Mouse (Mus musculus): ENCODE data around the gene Ctf1. TPM values are rescaled to one million over a fixed set of nuclear protein-coding genes. Genes with fewer than 3 reads are reported as not detected.
"Not testable (repeated sequence)": the region's sequence is repeated elsewhere in the genome, so short reads cannot be mapped to it uniquely, and the experiment has no call there.

Ctf1 gene
- polyA plus RNA-seq, 1 experiment from 2014 or later, result 3.5 TPM

GRCm38 (mm10) chr7:127689626-127690280, 22.8 kb upstream of the Ctf1 start:
- no peak overlapping the region for H3K4me3 ChIP-seq (replicated peaks; ENCODE audit: low read length)
- no peak overlapping the region for H3K9ac ChIP-seq (replicated peaks; ENCODE audit: low read depth, low read length)
- H3K9me3 ChIP-seq (ENCODE audit: control insufficient read depth, low read length), result no peaks in the 10 kb centered on the region
- H3K27ac ChIP-seq (ENCODE audit: low read length), result no peak overlapping the region
- H3K4me1 ChIP-seq (replicated peaks; ENCODE audit: control insufficient read depth, insufficient read depth, low read length), result peaks cover 9% of the 10 kb centered on the region
- no peaks in the 10 kb centered on the region for H3K27me3 ChIP-seq (replicated peaks; ENCODE audit: control insufficient read depth, insufficient read depth, low read length)
- no peaks in the 10 kb centered on the region for H3K36me3 ChIP-seq (ENCODE audit: control insufficient read depth, insufficient read depth)
- WGBS, result 70% methylated on average over 9 of the region's 9 CpGs
- no peak overlapping the region for H3K4me2 ChIP-seq (ENCODE audit: low read length)
- no peak for ATAC-seq

GRCm38 (mm10) chr7:127691221-127691989, 21.1 kb upstream of the Ctf1 start:
- H3K4me3 ChIP-seq (replicated peaks; ENCODE audit: low read length), result peak overlapping the region; percentile 14; the same call in 1 of the 2 replicates
- ATAC-seq, result peak; percentile 47; the same call in 1 of the 2 replicates
- peak overlapping the region; percentile 43 for H3K4me2 ChIP-seq (ENCODE audit: low read length)
- H3K36me3 ChIP-seq (ENCODE audit: control insufficient read depth, insufficient read depth), result no peaks in the 10 kb centered on the region
- peak overlapping the region; percentile 37; the same call in 1 of the 2 replicates for H3K27ac ChIP-seq (ENCODE audit: low read length)
- H3K27me3 ChIP-seq (replicated peaks; ENCODE audit: control insufficient read depth, insufficient read depth, low read length), result no peaks in the 10 kb centered on the region
- WGBS, result 4% methylated on average over 14 of the region's 15 CpGs
- peak overlapping the region; percentile 50 for H3K9ac ChIP-seq (replicated peaks; ENCODE audit: low read depth, low read length)
- no peaks in the 10 kb centered on the region for H3K9me3 ChIP-seq (ENCODE audit: control insufficient read depth, low read length)
- H3K4me1 ChIP-seq (replicated peaks; ENCODE audit: control insufficient read depth, insufficient read depth, low read length), result peaks cover 9% of the 10 kb centered on the region

GRCm38 (mm10) chr7:127693290-127693689, 19.2 kb upstream of the Ctf1 start:
- no peak for ATAC-seq
- H3K9ac ChIP-seq (replicated peaks; ENCODE audit: low read depth, low read length), result no peak overlapping the region
- H3K36me3 ChIP-seq (ENCODE audit: control insufficient read depth, insufficient read depth), result no peaks in the 10 kb centered on the region
- WGBS, result 96% methylated on average over 8 of the region's 8 CpGs
- no peaks in the 10 kb centered on the region for H3K9me3 ChIP-seq (ENCODE audit: control insufficient read depth, low read length)
- H3K4me3 ChIP-seq (replicated peaks; ENCODE audit: low read length), result no peak overlapping the region
- no peaks in the 10 kb centered on the region for H3K27me3 ChIP-seq (replicated peaks; ENCODE audit: control insufficient read depth, insufficient read depth, low read length)
- H3K4me1 ChIP-seq (replicated peaks; ENCODE audit: control insufficient read depth, insufficient read depth, low read length), result peaks cover 9% of the 10 kb centered on the region
- no peak overlapping the region for H3K4me2 ChIP-seq (ENCODE audit: low read length)
- H3K27ac ChIP-seq (ENCODE audit: low read length), result no peak overlapping the region

GRCm38 (mm10) chr7:127693730-127694129, 18.8 kb upstream of the Ctf1 start:
- 95% methylated on average over 7 of the region's 7 CpGs for whole genome bisulfite sequencing
- H3K9me3 ChIP-seq (ENCODE audit: control insufficient read depth, low read length); H3K27ac ChIP-seq (ENCODE audit: low read length); H3K4me3 ChIP-seq (replicated peaks; ENCODE audit: low read length); ATAC-seq; H3K9ac ChIP-seq (replicated peaks; ENCODE audit: low read depth, low read length); H3K27me3 ChIP-seq (replicated peaks; ENCODE audit: control insufficient read depth, insufficient read depth, low read length); H3K4me2 ChIP-seq (ENCODE audit: low read length); H3K36me3 ChIP-seq (ENCODE audit: control insufficient read depth, insufficient read depth); H3K4me1 ChIP-seq (replicated peaks; ENCODE audit: control insufficient read depth, insufficient read depth, low read length): not testable (repeated sequence)

GRCm38 (mm10) chr7:127698986-127699385, 13.6 kb upstream of the Ctf1 start:
- no peak for ATAC-seq
- H3K9ac ChIP-seq (replicated peaks; ENCODE audit: low read depth, low read length), result no peak overlapping the region
- no peaks in the 10 kb centered on the region for H3K4me1 ChIP-seq (replicated peaks; ENCODE audit: control insufficient read depth, insufficient read depth, low read length)
- H3K27me3 ChIP-seq (replicated peaks; ENCODE audit: control insufficient read depth, insufficient read depth, low read length), result no peaks in the 10 kb centered on the region
- no peaks in the 10 kb centered on the region for H3K9me3 ChIP-seq (ENCODE audit: control insufficient read depth, low read length)
- H3K4me3 ChIP-seq (replicated peaks; ENCODE audit: low read length), result no peak overlapping the region
- H3K4me2 ChIP-seq (ENCODE audit: low read length), result no peak overlapping the region
- no peak overlapping the region for H3K27ac ChIP-seq (ENCODE audit: low read length)
- peaks cover 8% of the 10 kb centered on the region; the same call in 1 of the 2 replicates for H3K36me3 ChIP-seq (ENCODE audit: control insufficient read depth, insufficient read depth)
- 80% methylated on average over 6 of the region's 6 CpGs for WGBS

- H3K4me3 ChIP-seq (replicated peaks; ENCODE audit: low read length), result no peak overlapping the region
- no peaks in the 10 kb centered on the region for H3K27me3 ChIP-seq (replicated peaks; ENCODE audit: control insufficient read depth, insufficient read depth, low read length)
- no peaks in the 10 kb centered on the region for H3K4me1 ChIP-seq (replicated peaks; ENCODE audit: control insufficient read depth, insufficient read depth, low read length)
- H3K27ac ChIP-seq (ENCODE audit: low read length), result no peak overlapping the region
- no peak for ATAC-seq
- peaks cover 8% of the 10 kb centered on the region; the same call in 1 of the 2 replicates for H3K36me3 ChIP-seq (ENCODE audit: control insufficient read depth, insufficient read depth)
- no peak overlapping the region for H3K4me2 ChIP-seq (ENCODE audit: low read length)
- no peak overlapping the region for H3K9ac ChIP-seq (replicated peaks; ENCODE audit: low read depth, low read length)
- H3K9me3 ChIP-seq (ENCODE audit: control insufficient read depth, low read length), result no peaks in the 10 kb centered on the region
- 97% methylated on average over 3 of the region's 3 CpGs for WGBS
These were observed 11.7 kb upstream of the Ctf1 start for GRCm38 (mm10) chr7:127700712-127701331.

GRCm38 (mm10) chr7:127703561-127704178, 8.9 kb upstream of the Ctf1 start:
- ATAC-seq, result no peak
- Histone ChIP-seq H3K4me2 (ENCODE audit: low read length) (no peak overlapping the region), H3K27me3 (replicated peaks; ENCODE audit: control insufficient read depth, insufficient read depth, low read length) (no peaks in the 10 kb centered on the region), H3K4me3 (replicated peaks; ENCODE audit: low read length) (no peak overlapping the region), H3K9me3 (ENCODE audit: control insufficient read depth, low read length) (no peaks in the 10 kb centered on the region), H3K36me3 (ENCODE audit: control insufficient read depth, insufficient read depth) (peaks cover 8% of the 10 kb centered on the region; the same call in 1 of the 2 replicates), H3K4me1 (replicated peaks; ENCODE audit: control insufficient read depth, insufficient read depth, low read length) (peaks cover 16% of the 10 kb centered on the region), H3K9ac (replicated peaks; ENCODE audit: low read depth, low read length) (no peak overlapping the region), H3K27ac (ENCODE audit: low read length) (no peak overlapping the region)
- WGBS, result 93% methylated on average over 8 of the region's 8 CpGs

- no peak overlapping the region for H3K4me2 ChIP-seq (ENCODE audit: low read length)
These were observed 7.9 kb upstream of the Ctf1 start for GRCm38 (mm10) chr7:127704598-127704997.

GRCm38 (mm10) chr7:127705706-127706105, 6.8 kb upstream of the Ctf1 start:
- Histone ChIP-seq H3K36me3 (ENCODE audit: control insufficient read depth, insufficient read depth) (no peaks in the 10 kb centered on the region), H3K9me3 (ENCODE audit: control insufficient read depth, low read length) (no peaks in the 10 kb centered on the region), H3K9ac (replicated peaks; ENCODE audit: low read depth, low read length) (no peak overlapping the region), H3K4me3 (replicated peaks; ENCODE audit: low read length) (no peak overlapping the region), H3K4me1 (replicated peaks; ENCODE audit: control insufficient read depth, insufficient read depth, low read length) (peaks cover 23% of the 10 kb centered on the region), H3K27me3 (replicated peaks; ENCODE audit: control insufficient read depth, insufficient read depth, low read length) (no peaks in the 10 kb centered on the region), H3K27ac (ENCODE audit: low read length) (no peak overlapping the region; the same call in 1 of the 2 replicates), H3K4me2 (ENCODE audit: low read length) (no peak overlapping the region)
- 63% methylated on average over 4 of the region's 4 CpGs for WGBS
- no peak for ATAC-seq

More at GRCm38 (mm10) chr7:127704598-127704997, 7.9 kb upstream of the Ctf1 start:
- H3K4me3 ChIP-seq (replicated peaks; ENCODE audit: low read length), result no peak overlapping the region
- no peaks in the 10 kb centered on the region for H3K9me3 ChIP-seq (ENCODE audit: control insufficient read depth, low read length)
- 82% methylated on average over 6 of the region's 6 CpGs for WGBS
- peaks cover 6% of the 10 kb centered on the region; the same call in 1 of the 2 replicates for H3K36me3 ChIP-seq (ENCODE audit: control insufficient read depth, insufficient read depth)
- H3K4me1 ChIP-seq (replicated peaks; ENCODE audit: control insufficient read depth, insufficient read depth, low read length), result peaks cover 23% of the 10 kb centered on the region
- H3K9ac ChIP-seq (replicated peaks; ENCODE audit: low read depth, low read length), result no peak overlapping the region
- H3K27me3 ChIP-seq (replicated peaks; ENCODE audit: control insufficient read depth, insufficient read depth, low read length), result no peaks in the 10 kb centered on the region
- no peak overlapping the region for H3K27ac ChIP-seq (ENCODE audit: low read length)
- ATAC-seq, result no peak

Data from forebrain, embryonic 16.5 days (tissue).